Mouse (Mus musculus) embryonic facial prominence, embryonic 12.5 days (tissue): ENCODE measurements at regions not wholly inside any gene's neighbourhood (a gene's known extent, or its start where the extent isn't known, plus 50 kb on each side); places are given as distances from the start of the nearest gene placed in this dataset.
A peak's percentile ranks its signal among the peaks of the same experiment; 100 is the strongest.
"Not testable (repeated sequence)": the region's sequence is repeated elsewhere in the genome, so short reads cannot be mapped to it uniquely, and the experiment has no call there.

Experiments
- ATAC-seq: fragments of 200-750 bp; cut with Nextera tagmentation; 2 replicates; pipeline ENCODE4 v1.8.0; 2017; ENCODE audit not compliant: insufficient number of reproducible peaks, insufficient read depth, low FRiP score, low TSS enrichment
- H3K27ac ChIP-seq: fragments of 300-500 bp; sonication (generic); 2 replicates; pipeline ENCODE4 v1.5.1; 2016; ENCODE audit warnings: mild to moderate bottlenecking
- H3K27me3 ChIP-seq: fragments of 300-500 bp; sonication (generic); 2 replicates; pipeline ENCODE4 v1.6.1; 2016; ENCODE audit warnings: mild to moderate bottlenecking, moderate library complexity
- H3K36me3 ChIP-seq: fragments of 300-500 bp; sonication (generic); 2 replicates; pipeline ENCODE4 v1.6.1; 2016; ENCODE audit warnings: mild to moderate bottlenecking
- H3K4me1 ChIP-seq: fragments of 300-500 bp; sonication (generic); 2 replicates; pipeline ENCODE4 v1.6.1; 2016
- H3K4me2 ChIP-seq: fragments of 300-500 bp; sonication (generic); replicated peaks from 2 replicates; pipeline ENCODE4 v1.6.1; 2016; ENCODE audit warnings: mild to moderate bottlenecking, moderate library complexity
- H3K4me3 ChIP-seq: fragments of 300-500 bp; sonication (generic); 2 replicates; pipeline ENCODE4 v1.5.1; 2016; ENCODE audit warnings: mild to moderate bottlenecking
- H3K9ac ChIP-seq: fragments of 300-500 bp; sonication (generic); 2 replicates; pipeline ENCODE4 v1.6.1; 2016; ENCODE audit warnings: mild to moderate bottlenecking, moderate library complexity
- H3K9me3 ChIP-seq: fragments of 300-500 bp; sonication (generic); 2 replicates; pipeline ENCODE4 v1.6.1; 2016; ENCODE audit warnings: mild to moderate bottlenecking, moderate library complexity
- WGBS: fragments of 180-500 bp; shearing (Covaris S2); methylation state at CpG from one replicate; pipeline ENCODE4 v1.1.7; 2016; 5-methylcytosine and 5-hydroxymethylcytosine counted together

DNA sequence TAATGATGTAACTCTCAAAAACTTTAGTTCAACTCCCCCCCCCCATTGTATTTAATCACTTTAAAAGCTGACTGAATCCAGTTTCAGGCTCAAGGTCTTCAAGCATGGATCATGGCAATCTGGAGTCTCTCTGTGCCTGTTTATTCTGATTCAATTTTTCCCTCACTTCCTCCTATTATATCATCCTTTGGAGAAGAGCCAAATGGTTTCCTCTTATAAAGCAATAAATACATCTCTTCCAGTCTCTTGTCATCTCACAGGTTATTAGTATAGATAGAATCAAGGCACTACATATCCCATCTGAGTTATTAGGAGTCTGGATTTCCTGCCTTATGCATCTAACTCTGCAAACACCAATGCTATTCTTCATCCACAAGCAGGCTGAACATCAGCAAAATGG is 530.2 kb upstream of the Pdcd1 start:
- H3K9me3 ChIP-seq = no peaks in the 10 kb centered on the region
- no peak overlapping the region for H3K9ac ChIP-seq
- H3K36me3 ChIP-seq = no peaks in the 10 kb centered on the region
- no peaks in the 10 kb centered on the region for H3K4me1 ChIP-seq
- no peak overlapping the region for H3K27ac ChIP-seq
- H3K4me2 ChIP-seq = no peak overlapping the region
- H3K4me3 ChIP-seq = no peak overlapping the region
- no peak for ATAC-seq
- no peaks in the 10 kb centered on the region for H3K27me3 ChIP-seq

DNA sequence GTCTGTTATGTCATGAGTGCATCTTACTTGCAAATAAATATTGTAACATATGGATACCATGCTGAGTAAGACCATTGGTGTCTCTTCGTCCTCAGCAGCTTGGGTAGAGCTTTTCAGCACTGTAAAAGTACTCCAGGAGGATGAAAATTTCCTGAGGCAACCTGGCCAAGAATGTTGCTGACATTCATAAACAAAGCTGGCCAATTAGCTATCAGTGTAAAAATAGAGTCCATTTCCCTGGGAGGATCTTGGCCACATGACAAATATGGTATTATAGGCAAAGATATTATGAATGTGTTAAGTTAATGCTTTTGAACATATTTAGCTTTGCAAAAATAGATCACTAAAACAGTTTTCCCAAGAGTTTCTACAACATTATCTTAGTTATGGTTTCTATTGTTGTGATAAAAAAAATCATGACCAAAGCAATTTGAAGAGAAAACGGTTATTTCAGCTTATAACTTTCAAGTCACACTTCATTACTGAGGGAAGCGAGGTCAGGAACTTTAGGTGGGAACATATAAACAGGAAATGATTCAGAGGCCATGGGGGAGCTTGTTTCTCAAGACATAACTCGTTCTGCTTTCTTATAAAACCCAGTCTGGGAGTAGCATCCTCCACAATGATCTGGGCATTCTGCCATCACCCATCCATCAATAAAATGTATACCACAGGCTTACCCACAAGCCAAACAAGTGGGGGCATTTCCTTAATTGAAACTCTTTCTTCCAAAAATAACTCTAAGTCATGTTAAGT is 529.5 kb upstream of the Pdcd1 start:
- Histone ChIP-seq H3K4me1 (no peaks in the 10 kb centered on the region), H3K9ac (no peak overlapping the region), H3K36me3 (no peaks in the 10 kb centered on the region), H3K4me3 (no peak overlapping the region), H3K4me2 (no peak overlapping the region), H3K9me3 (no peaks in the 10 kb centered on the region), H3K27me3 (no peaks in the 10 kb centered on the region), H3K27ac (no peak overlapping the region)
- WGBS = 49% methylated on average over 4 of the region's 4 CpGs
- ATAC-seq = no peak

DNA sequence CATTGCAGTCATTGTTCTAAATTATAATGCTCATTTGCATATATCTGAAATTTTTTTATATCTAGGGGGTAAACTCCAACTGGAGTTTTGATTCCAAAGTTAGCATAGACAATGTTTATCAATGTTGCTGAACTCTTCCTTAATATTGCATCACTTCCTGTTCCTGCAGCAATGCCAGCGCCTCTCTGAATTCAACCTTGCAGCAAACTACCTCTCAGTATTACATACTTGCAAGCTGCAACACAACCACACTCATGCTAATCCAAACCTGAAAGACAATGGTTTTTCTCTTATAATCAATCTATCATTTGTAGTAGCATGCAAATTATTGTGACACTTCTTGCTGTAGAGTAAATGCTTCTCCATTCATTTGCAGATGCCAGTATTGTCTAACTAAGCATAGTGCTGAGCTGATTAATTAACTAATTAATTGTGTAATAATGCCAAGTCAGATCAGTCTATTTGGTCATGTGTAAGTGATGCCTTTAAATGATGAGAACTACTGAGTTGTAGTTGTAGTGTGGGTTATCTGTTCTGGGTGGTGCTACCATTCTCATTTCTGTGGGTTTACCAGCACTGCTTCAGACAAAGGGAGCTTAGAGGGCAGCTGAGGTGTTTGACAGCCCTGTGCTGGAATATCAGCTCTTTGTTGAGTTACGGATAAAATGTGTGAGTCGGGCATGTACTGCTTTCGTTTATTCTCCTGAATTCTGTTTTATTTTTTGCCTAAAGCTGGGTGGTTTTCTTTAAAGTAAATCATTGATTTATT is 480.6 kb upstream of the Pdcd1 start:
- ATAC-seq = no peak
- no peak overlapping the region for H3K9ac ChIP-seq
- H3K4me3 ChIP-seq = no peak overlapping the region
- no peaks in the 10 kb centered on the region for H3K4me1 ChIP-seq
- no peak overlapping the region for H3K4me2 ChIP-seq
- no peaks in the 10 kb centered on the region for H3K36me3 ChIP-seq
- 79% methylated on average over 4 of the region's 4 CpGs for WGBS
- H3K27me3 ChIP-seq = no peaks in the 10 kb centered on the region
- H3K9me3 ChIP-seq = no peaks in the 10 kb centered on the region
- no peak overlapping the region for H3K27ac ChIP-seq

DNA sequence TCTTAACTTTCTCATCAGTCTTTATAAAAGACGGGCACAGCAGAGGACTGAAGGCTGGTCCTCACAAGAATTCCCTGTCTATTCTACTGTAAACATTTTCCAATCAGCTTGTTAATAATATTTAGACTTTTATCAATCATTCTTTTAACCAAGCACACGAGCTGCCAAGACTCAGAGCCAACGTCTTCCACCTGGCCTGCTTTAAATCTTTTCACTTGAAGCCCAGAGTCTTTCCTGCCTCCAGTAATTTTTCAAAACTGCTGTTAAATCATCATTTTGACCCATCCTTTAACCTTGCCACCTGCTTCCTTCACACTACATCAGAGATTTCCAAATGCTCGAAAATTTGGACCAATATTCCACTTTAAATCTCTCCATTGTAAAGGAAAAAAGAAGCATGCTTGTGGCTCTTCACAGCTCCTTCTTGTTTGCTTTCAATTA is 451.7 kb upstream of the Pdcd1 start:
- H3K9ac ChIP-seq = no peak overlapping the region
- no peaks in the 10 kb centered on the region for H3K27me3 ChIP-seq
- no peaks in the 10 kb centered on the region for H3K9me3 ChIP-seq
- no peak overlapping the region for H3K27ac ChIP-seq
- H3K4me2 ChIP-seq = no peak overlapping the region
- H3K36me3 ChIP-seq = no peaks in the 10 kb centered on the region
- no peak for ATAC-seq
- H3K4me3 ChIP-seq = no peak overlapping the region
- WGBS = 59% methylated on average over 4 of the region's 4 CpGs
- no peaks in the 10 kb centered on the region for H3K4me1 ChIP-seq

DNA sequence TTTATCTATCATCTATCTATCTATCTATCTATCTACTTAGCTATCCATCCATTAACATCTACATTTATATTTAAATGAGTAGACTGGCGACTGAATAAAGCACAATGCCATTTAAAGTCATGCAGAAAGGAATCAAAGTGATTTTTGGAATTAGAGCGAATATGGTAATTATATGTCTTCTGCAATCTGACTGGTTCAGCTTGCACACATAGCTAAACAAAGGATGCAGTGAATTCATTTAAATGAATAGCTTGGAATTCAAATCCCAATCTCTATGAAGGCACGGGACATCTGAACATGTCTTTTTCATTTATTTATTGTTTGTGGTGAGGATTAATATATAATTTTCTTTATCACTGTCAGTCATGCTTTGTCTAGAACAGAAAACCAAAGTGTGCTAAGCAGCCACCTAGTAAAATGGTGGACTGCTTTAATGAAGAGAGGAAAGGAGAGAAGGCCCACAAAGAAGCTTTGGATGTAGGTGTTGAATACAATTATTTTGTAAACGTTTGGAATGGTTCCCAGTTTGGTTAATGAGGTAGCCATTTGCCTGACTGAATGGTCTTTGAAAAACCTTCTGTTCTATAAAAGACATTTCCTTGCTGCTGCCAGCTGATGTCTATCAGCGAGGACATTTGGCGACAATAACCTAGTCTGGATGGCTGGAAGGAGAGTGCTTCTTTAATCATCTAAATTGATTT is 451.2 kb upstream of the Pdcd1 start:
- H3K4me1 ChIP-seq = no peaks in the 10 kb centered on the region
- H3K9me3 ChIP-seq = no peaks in the 10 kb centered on the region
- no peaks in the 10 kb centered on the region for H3K27me3 ChIP-seq
- no peak overlapping the region for H3K4me3 ChIP-seq
- H3K27ac ChIP-seq = no peak overlapping the region
- ATAC-seq = no peak
- H3K9ac ChIP-seq = no peak overlapping the region
- H3K4me2 ChIP-seq = no peak overlapping the region
- H3K36me3 ChIP-seq = no peaks in the 10 kb centered on the region
- WGBS = 70% methylated on average over 6 of the region's 6 CpGs

DNA sequence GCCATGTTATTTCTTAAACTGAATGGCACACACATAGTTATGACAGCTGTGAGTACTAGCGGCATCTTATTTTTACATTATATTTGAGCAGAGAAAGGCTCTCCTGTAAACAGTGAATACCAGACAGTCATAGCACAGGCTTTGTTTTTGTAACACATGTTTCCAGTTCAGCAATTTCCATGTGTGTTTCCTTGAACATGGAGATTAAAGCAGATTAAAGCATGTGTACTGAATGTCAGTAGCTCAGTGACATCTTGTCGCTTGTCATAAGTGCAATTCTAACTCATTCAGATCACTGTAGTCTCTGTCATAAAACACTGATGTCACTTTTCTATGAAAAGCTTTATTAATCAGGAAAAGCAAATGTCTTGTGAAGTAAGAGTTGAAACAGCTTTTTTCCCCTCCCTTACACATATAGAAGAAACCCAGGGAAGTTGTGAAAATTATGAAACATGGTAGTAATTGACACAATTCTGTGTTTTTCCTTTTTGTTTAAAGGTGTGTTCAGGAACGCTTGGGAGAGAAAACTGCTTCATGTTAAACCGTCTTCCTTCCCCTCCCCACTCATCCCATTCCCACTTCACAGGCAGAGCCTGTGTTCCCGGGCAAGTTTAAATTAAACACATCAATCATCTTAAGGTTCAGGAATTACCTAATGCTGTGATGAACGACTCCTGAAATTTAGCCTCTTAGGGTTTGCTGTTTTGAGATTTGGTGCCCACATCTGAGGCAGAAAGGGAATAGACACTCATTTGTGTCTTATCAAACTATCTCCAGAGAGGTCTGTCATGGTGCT is 449.9 kb upstream of the Pdcd1 start:
- H3K4me1 ChIP-seq = no peaks in the 10 kb centered on the region
- WGBS = 44% methylated on average over 6 of the region's 6 CpGs

DNA sequence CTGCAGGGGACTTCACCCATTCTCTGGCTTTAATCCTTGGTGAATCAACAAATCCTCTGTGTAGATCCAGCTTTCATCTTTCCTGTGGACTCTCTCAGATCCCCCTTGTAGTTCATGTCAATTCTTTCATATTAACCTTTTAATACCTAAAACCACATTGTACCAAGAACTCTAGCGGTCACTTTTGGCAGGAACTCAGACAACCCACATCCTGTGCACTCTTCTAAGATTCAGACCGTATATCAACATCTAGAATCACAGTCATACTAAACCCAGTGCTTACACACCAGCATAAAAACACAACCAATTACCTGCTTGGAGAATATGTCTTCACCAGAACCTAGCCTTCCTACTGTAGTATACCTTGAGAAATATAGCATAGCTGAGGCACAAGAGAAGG is 444.6 kb upstream of the Pdcd1 start:
- H3K4me2 ChIP-seq = no peak overlapping the region
- no peak overlapping the region for H3K9ac ChIP-seq
- no peaks in the 10 kb centered on the region for H3K36me3 ChIP-seq
- no peaks in the 10 kb centered on the region for H3K27me3 ChIP-seq
- no peak overlapping the region for H3K4me3 ChIP-seq
- ATAC-seq = no peak
- no peak overlapping the region for H3K27ac ChIP-seq
- WGBS = 78% methylated on average over 2 of the region's 2 CpGs
- no peaks in the 10 kb centered on the region for H3K4me1 ChIP-seq
- no peaks in the 10 kb centered on the region for H3K9me3 ChIP-seq

More for the DNA sequence above, 449.9 kb upstream of the Pdcd1 start:
- Histone ChIP-seq H3K36me3 (no peaks in the 10 kb centered on the region), H3K9ac (no peak overlapping the region), H3K4me2 (no peak overlapping the region), H3K27ac (no peak overlapping the region), H3K4me3 (no peak overlapping the region), H3K9me3 (no peaks in the 10 kb centered on the region), H3K27me3 (no peaks in the 10 kb centered on the region)
- ATAC-seq = no peak

DNA sequence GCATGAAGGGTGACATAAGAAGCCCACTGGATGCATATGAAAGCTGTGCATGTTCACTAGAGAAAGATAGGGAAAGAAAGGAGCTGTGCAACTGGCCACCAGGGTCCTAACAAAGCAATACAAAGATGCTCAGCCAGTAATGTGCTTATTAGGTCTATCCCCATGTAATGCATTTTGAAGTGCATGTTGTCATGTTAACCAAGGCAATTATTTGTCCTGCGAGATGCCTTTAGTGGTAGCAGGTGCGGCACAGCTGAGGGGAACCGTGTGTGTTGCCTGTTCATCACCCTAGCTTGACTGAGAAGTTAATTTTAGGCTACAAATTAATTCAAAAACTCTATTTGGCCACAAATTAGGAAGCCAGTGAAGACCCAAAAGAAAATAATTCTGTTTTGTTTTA is 444.0 kb upstream of the Pdcd1 start:
- Histone ChIP-seq H3K4me1 (no peaks in the 10 kb centered on the region), H3K9ac (no peak overlapping the region), H3K4me2 (no peak overlapping the region), H3K36me3 (no peaks in the 10 kb centered on the region), H3K4me3 (no peak overlapping the region), H3K27ac (no peak overlapping the region), H3K9me3 (no peaks in the 10 kb centered on the region), H3K27me3 (no peaks in the 10 kb centered on the region)
- no peak for ATAC-seq
- WGBS = 86% methylated on average over 3 of the region's 3 CpGs

DNA sequence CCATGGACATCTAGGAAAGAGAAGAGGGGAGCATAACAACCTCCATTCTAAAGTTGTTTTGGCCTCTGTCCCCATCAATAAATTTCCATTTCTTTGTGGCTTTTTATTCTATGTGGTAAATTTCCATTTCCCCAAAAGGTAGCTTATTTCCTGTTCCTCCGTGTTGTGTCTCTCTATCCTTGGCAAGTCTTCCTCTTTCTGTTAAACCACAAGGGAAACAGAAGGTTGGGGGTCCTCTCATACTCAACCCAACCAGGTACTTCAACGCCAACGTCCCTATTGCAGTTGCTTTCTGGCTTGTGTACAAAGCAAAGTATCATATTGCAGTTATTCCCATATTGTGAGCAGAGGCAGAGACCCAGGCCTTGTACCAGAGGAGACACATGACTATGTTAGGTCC is 434.7 kb upstream of the Pdcd1 start:
- Histone ChIP-seq H3K27me3 (no peaks in the 10 kb centered on the region), H3K4me2 (no peak overlapping the region), H3K9ac (no peak overlapping the region), H3K4me3 (no peak overlapping the region), H3K36me3 (no peaks in the 10 kb centered on the region), H3K9me3 (no peaks in the 10 kb centered on the region), H3K27ac (no peak overlapping the region), H3K4me1 (no peaks in the 10 kb centered on the region)
- WGBS = 88% methylated on average over 3 of the region's 3 CpGs
- ATAC-seq = no peak

DNA sequence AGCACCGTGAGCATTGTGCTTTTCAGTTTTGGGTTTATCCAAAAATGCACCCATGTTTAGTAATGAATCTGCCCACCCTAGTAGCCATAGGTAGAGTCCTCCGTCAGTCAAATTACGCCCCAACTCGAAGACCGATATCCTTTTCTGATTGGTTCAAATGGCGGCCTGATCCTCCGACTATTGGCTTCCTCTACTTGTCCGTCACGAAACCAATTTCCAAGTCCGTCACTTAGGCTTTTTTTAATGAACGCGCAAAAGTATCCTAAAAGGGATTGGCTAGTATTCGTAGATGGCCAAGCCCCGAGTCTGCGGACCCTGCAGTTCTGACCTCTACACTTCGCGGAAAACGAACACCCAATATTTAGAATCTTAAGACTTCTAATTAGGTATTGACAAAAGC is 417.5 kb upstream of the Pdcd1 start:
- WGBS = 95% methylated on average over 18 of the region's 18 CpGs
- not testable (repeated sequence) for H3K4me1 ChIP-seq, H3K9me3 ChIP-seq, H3K27me3 ChIP-seq, H3K36me3 ChIP-seq, H3K4me2 ChIP-seq, H3K9ac ChIP-seq, H3K4me3 ChIP-seq, H3K27ac ChIP-seq
- peak; percentile 67; the same call in 1 of the 2 replicates for ATAC-seq

DNA sequence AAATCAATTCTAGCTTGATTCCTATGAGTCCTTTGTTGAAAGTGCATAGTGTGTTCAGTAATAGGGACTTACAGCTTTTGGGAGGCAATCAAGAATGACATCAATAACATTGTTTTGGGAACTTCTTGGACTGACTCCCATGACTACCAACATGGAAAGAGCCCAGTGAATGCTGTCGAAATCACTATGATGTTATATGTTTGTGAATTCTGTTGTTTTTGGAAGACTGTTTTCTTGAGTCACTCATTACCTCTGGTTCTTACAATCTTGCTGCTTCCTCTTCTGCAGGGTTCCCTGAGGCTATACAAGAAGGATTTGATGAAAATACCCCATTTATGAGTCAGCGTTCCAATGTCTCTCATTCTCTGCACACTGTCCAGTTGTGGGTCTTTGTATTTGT is 371.4 kb upstream of the Pdcd1 start:
- Histone ChIP-seq H3K36me3 (no peaks in the 10 kb centered on the region), H3K4me3 (no peak overlapping the region), H3K27me3 (no peaks in the 10 kb centered on the region), H3K27ac (no peak overlapping the region), H3K4me1 (no peaks in the 10 kb centered on the region), H3K4me2 (no peak overlapping the region), H3K9me3 (no peaks in the 10 kb centered on the region), H3K9ac (no peak overlapping the region)
- WGBS = 85% methylated on average over 2 of the region's 2 CpGs
- ATAC-seq = no peak
